Mouse (Mus musculus): ENCODE data around the gene Endod1.
A peak's percentile ranks its signal among the peaks of the same experiment; 100 is the strongest.
"Not testable (repeated sequence)": the region's sequence is repeated elsewhere in the genome, so short reads cannot be mapped to it uniquely, and the experiment has no call there.

The Endod1 gene

GRCm38 (mm10) chr9:14380386-14381285 is 671 bp downstream of the Endod1 start:
- DNase-seq (ENCODE audit: low spot score): peak; percentile 89

- no peak for DNase-seq (ENCODE audit: low spot score)
Measured at GRCm38 (mm10) chr9:14379769-14380385, 1.4 kb downstream of the Endod1 start.

- no peak for DNase-seq (ENCODE audit: low spot score)
Measured at GRCm38 (mm10) chr9:14378151-14378550, 3.2 kb downstream of the Endod1 start.

- no peak for DNase-seq (ENCODE audit: low spot score)
Measured at GRCm38 (mm10) chr9:14376149-14376548, 5.2 kb downstream of the Endod1 start.

- no peak for DNase-seq (ENCODE audit: low spot score)
Measured at GRCm38 (mm10) chr9:14372440-14372839, 8.9 kb downstream of the Endod1 start.

- DNase-seq (ENCODE audit: low spot score): no peak
Measured at GRCm38 (mm10) chr9:14369271-14369670, 12.0 kb downstream of the Endod1 start.

GRCm38 (mm10) chr9:14367850-14368249 is 13.5 kb downstream of the Endod1 start:
- no peak for DNase-seq (ENCODE audit: low spot score)

- no peak for DNase-seq (ENCODE audit: low spot score)
Measured at GRCm38 (mm10) chr9:14365481-14366125, 15.7 kb downstream of the Endod1 start.

GRCm38 (mm10) chr9:14364719-14365118 is 16.6 kb downstream of the Endod1 start:
- DNase-seq (ENCODE audit: low spot score): no peak

- no peak for DNase-seq (ENCODE audit: low spot score)
Measured at GRCm38 (mm10) chr9:14363540-14363939, 17.8 kb downstream of the Endod1 start.

GRCm38 (mm10) chr9:14362068-14362768 is 19.1 kb downstream of the Endod1 start:
- no peak for DNase-seq (ENCODE audit: low spot score)

GRCm38 (mm10) chr9:14357033-14357432 is 24.3 kb downstream of the Endod1 start:
- DNase-seq (ENCODE audit: low spot score): no peak

GRCm38 (mm10) chr9:14354852-14355251 is 26.5 kb downstream of the Endod1 start:
- no peak for DNase-seq (ENCODE audit: low spot score)

- no peak for DNase-seq (ENCODE audit: low spot score)
Measured at GRCm38 (mm10) chr9:14352337-14352736, 29.0 kb downstream of the Endod1 start.

GRCm38 (mm10) chr9:14350787-14351186 is 30.5 kb downstream of the Endod1 start:
- no peak for DNase-seq (ENCODE audit: low spot score)

- DNase-seq (ENCODE audit: low spot score): no peak
Measured at GRCm38 (mm10) chr9:14349380-14349779, 31.9 kb downstream of the Endod1 start.

- peak; percentile 25 for DNase-seq (ENCODE audit: low spot score)
Measured at GRCm38 (mm10) chr9:14348416-14348815, 32.9 kb downstream of the Endod1 start.

GRCm38 (mm10) chr9:14345866-14346265 is 35.4 kb downstream of the Endod1 start:
- not testable (repeated sequence) for DNase-seq (ENCODE audit: low spot score)

- DNase-seq (ENCODE audit: low spot score): peak; percentile 72
Measured at GRCm38 (mm10) chr9:14342041-14342668, 39.2 kb downstream of the Endod1 start.

GRCm38 (mm10) chr9:14338701-14339100 is 42.6 kb downstream of the Endod1 start:
- no peak for DNase-seq (ENCODE audit: low spot score)

- DNase-seq (ENCODE audit: low spot score): no peak
Measured at GRCm38 (mm10) chr9:14336901-14337300, 44.4 kb downstream of the Endod1 start.

GRCm38 (mm10) chr9:14335829-14336228 is 45.5 kb downstream of the Endod1 start:
- DNase-seq (ENCODE audit: low spot score): no peak
